Mouse (Mus musculus) T-helper 2 cell (primary cell): ENCODE measurements around the gene 2210010C04Rik.

ENCODE experiments used
- in situ Hi-C: fragments of 300-600 bp; cut with MboI, MseI; formaldehyde crosslinking; loops from one replicate; pipeline ENCODE4 v1.15.1; 2025; ENCODE audit warnings: high pct_unique_total_duplicates

The 2210010C04Rik gene

GRCm38 (mm10) chr6:41035409-41035808, at the start of gene 2210010C04Rik:
2210010C04Rik (minus strand) TSS chr6:41035509.
- in situ Hi-C loops: no loop called here

GRCm38 (mm10) chr6:41080121-41080520, 44.8 kb upstream of the 2210010C04Rik start:
- in situ Hi-C loops: no loop called here

GRCm38 (mm10) chr6:41078539-41079303, 43.4 kb upstream of the 2210010C04Rik start:
- in situ Hi-C loops: no loop called here

- in situ Hi-C loops: no loop called here
Measured at GRCm38 (mm10) chr6:41075753-41076152, 40.4 kb upstream of the 2210010C04Rik start.

GRCm38 (mm10) chr6:41063332-41063731, 28.0 kb upstream of the 2210010C04Rik start:
- in situ Hi-C loops: no loop called here

GRCm38 (mm10) chr6:41062746-41063145, 27.4 kb upstream of the 2210010C04Rik start:
- in situ Hi-C loops: no loop called here

GRCm38 (mm10) chr6:41062081-41062480, 26.8 kb upstream of the 2210010C04Rik start:
- in situ Hi-C loops: no loop called here

GRCm38 (mm10) chr6:41061085-41061484, 25.8 kb upstream of the 2210010C04Rik start:
- in situ Hi-C loops: no loop called here

- in situ Hi-C loops: no loop called here
Measured at GRCm38 (mm10) chr6:41057653-41058052, 22.3 kb upstream of the 2210010C04Rik start.

GRCm38 (mm10) chr6:41055581-41055980, 20.3 kb upstream of the 2210010C04Rik start:
- in situ Hi-C loops: no loop called here

GRCm38 (mm10) chr6:41054379-41054778, 19.1 kb upstream of the 2210010C04Rik start:
- in situ Hi-C loops: no loop called here

- in situ Hi-C loops: no loop called here
Measured at GRCm38 (mm10) chr6:41051824-41052223, 16.5 kb upstream of the 2210010C04Rik start.

GRCm38 (mm10) chr6:41048602-41049001, 13.3 kb upstream of the 2210010C04Rik start:
- in situ Hi-C loops: loop anchor here (10.0 kb wide), 1 partner anchor 154 kb away; no protein-coding TSS in a partner anchor

GRCm38 (mm10) chr6:41047961-41048360, 12.7 kb upstream of the 2210010C04Rik start:
- in situ Hi-C loops: loop anchor here (10.0 kb wide), 1 partner anchor 153 kb away; no protein-coding TSS in a partner anchor

- in situ Hi-C loops: loop anchor here (10.0 kb wide), 1 partner anchor 152 kb away; no protein-coding TSS in a partner anchor
Measured at GRCm38 (mm10) chr6:41047202-41047601, 11.9 kb upstream of the 2210010C04Rik start.

- in situ Hi-C loops: loop anchor here (10.0 kb wide), 1 partner anchor 152 kb away; no protein-coding TSS in a partner anchor
Measured at GRCm38 (mm10) chr6:41046553-41046952, 11.2 kb upstream of the 2210010C04Rik start.

GRCm38 (mm10) chr6:41044753-41045152, 9.4 kb upstream of the 2210010C04Rik start:
- in situ Hi-C loops: loop anchor here (10.0 kb wide), 1 partner anchor 150 kb away; no protein-coding TSS in a partner anchor

- in situ Hi-C loops: loop anchor here (10.0 kb wide), 1 partner anchor 150 kb away; no protein-coding TSS in a partner anchor
Measured at GRCm38 (mm10) chr6:41044314-41044713, 9.0 kb upstream of the 2210010C04Rik start.

- in situ Hi-C loops: no loop called here
Measured at GRCm38 (mm10) chr6:41032802-41033201, 2.5 kb downstream of the 2210010C04Rik start.

GRCm38 (mm10) chr6:41032231-41032630, 3.1 kb downstream of the 2210010C04Rik start:
- in situ Hi-C loops: no loop called here

GRCm38 (mm10) chr6:41030821-41031220, 4.5 kb downstream of the 2210010C04Rik start:
- in situ Hi-C loops: no loop called here

GRCm38 (mm10) chr6:41027053-41027452, 8.3 kb downstream of the 2210010C04Rik start:
- in situ Hi-C loops: loop anchor here (10.0 kb wide), 1 partner anchor 1158 kb away; no protein-coding TSS in a partner anchor
